In genomic region chr9:116821601-116822000, GRCm38 (mm10) we compare ENCODE assay signal across 14 mouse cellular contexts.
"Had no signal": no experiment of that assay in that cellular context is flagged by ENCODE, and none has a peak within 500 bp of the region (broad histone marks: within the 10 kb centered on the region; RNA-seq: fewer than 3 reads in every experiment).

No protein-coding gene starts in this region.

- H3K27me3 ChIP-seq: limb, embryonic 13.5 days had no signal

- H3K9me3 ChIP-seq: limb, embryonic 10.5 days; limb, embryonic 13.5 days had no signal

- H3K27ac ChIP-seq: kidney, postnatal 0 days; layer of hippocampus, adult 2 months; limb, embryonic 10.5 days; limb, embryonic 13.5 days had no signal

- H3K4me3 ChIP-seq: layer of hippocampus, adult 2 months; limb, embryonic 10.5 days; limb, embryonic 13.5 days had no signal

- H3K36me3 ChIP-seq: limb, embryonic 10.5 days had no signal

- ATAC-seq: intestine, postnatal 0 days; lung, postnatal 0 days had no signal

- DNase-seq: kidney, adult 2 months; kidney, postnatal 25 days; layer of hippocampus, adult 9-11 months; lung, embryonic 14.5 days; midbrain, embryonic 14.5 days; thymus, adult 18-20 months; thymus, postnatal 36 days had no signal

- H3K9ac ChIP-seq: limb, embryonic 13.5 days; lung, embryonic 14.5 days had no signal

- H3K4me2 ChIP-seq: limb, embryonic 13.5 days; lung, embryonic 14.5 days; midbrain, embryonic 11.5 days had no signal

- H3K4me1 ChIP-seq: limb, embryonic 10.5 days; limb, embryonic 13.5 days had no signal
